Mouse (Mus musculus) fat pad, adult 2 months (tissue): ENCODE data around the gene Gna12.

Experiments used
- DNase-seq: peaks from one replicate; pipeline ENCODE4 v3.0.0-alpha.2; 2011; ENCODE audit warnings: low read depth, low spot score; ENCODE audit errors: extremely low read depth

Gna12 gene

GRCm38 (mm10) chr5:140723822-140724221, 106.4 kb downstream of the Gna12 start, which contains the start of gene Amz1:
TSS of gene Amz1 (plus strand) at chr5:140724127.
- DNase-seq: no peak

DNA sequence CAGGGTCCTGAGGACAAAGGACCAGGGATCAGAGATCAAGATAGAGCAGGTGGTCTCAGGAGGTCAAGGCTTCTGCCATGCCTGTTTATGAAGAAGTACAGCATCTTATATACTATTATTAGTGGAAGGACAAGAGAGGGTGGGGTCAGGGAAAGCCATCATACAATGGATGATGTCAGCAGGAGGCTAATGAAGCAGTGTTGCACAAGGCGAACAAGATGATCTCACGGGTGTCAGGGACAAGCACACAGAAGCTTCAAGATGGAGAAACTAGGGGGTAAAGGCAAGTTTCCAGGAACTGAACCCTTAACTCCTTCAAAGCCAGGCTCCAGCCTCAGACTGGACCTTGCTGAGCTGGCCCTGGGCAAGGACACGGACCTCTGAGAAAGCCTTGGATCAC, 108.1 kb downstream of the Gna12 start:
- no peak for DNase-seq

- no peak for DNase-seq
Measured at GRCm38 (mm10) chr5:140720773-140721172, 109.5 kb downstream of the Gna12 start.

- peak; percentile 68 for DNase-seq
Measured at GRCm38 (mm10) chr5:140711040-140711439, 119.2 kb downstream of the Gna12 start.

DNA sequence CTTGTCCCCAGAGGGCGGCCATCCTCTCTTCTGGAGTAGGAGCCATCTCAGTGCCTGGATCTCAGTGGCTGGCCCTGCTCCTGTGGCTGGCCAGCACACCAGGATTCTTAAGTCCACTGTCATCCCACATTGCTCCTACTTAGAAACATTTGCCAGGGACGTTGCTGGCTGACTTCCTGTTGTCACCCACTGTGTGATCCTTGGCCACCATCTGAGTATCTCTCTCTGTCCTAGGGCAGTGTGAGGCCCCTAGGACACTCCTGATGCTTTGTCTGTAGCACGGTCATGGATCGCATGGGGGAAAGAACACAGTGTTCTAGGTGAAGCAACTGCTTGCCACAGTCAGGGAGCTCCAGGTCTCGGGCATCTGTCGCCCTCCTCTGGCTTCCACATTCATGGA, 119.9 kb downstream of the Gna12 start:
- peak; percentile 57 for DNase-seq
